Mouse (Mus musculus) adrenal gland, adult (tissue): ENCODE data around the gene Cacna1a.

Experiments used
- DNase-seq, 2 experiments: peaks; one replicate each; pipeline ENCODE4 v3.0.0; 2022 to 2023; ENCODE audit warnings: low spot score in 1 of 2; ENCODE audit not compliant: inconsistent age in 2 of 2

Gene Cacna1a

GRCm38 (mm10) chr8:84471271-84471995, 83.2 kb downstream of the Cacna1a start:
- peak; percentile 62 to 86 for DNase-seq

GRCm38 (mm10) chr8:84474456-84474855, 86.2 kb downstream of the Cacna1a start:
- DNase-seq = no peak

GRCm38 (mm10) chr8:84477341-84477740, 89.1 kb downstream of the Cacna1a start:
- DNase-seq = no peak

- no peak for DNase-seq
These were observed 94.8 kb downstream of the Cacna1a start for GRCm38 (mm10) chr8:84483004-84483403.

- no peak for DNase-seq
These were observed 97.1 kb downstream of the Cacna1a start for GRCm38 (mm10) chr8:84485366-84485765.

GRCm38 (mm10) chr8:84485864-84486263, 97.6 kb downstream of the Cacna1a start:
- peak; percentile 40 to 47 for DNase-seq

- no peak for DNase-seq
These were observed 101.0 kb downstream of the Cacna1a start for GRCm38 (mm10) chr8:84489223-84489622.

GRCm38 (mm10) chr8:84494541-84495084, 106.4 kb downstream of the Cacna1a start:
- no peak for DNase-seq

- DNase-seq = peak in 1 of 2 experiments; percentile 58
These were observed 112.9 kb downstream of the Cacna1a start for GRCm38 (mm10) chr8:84501181-84501580.

- peak; percentile 84 to 95 for DNase-seq
These were observed 113.5 kb downstream of the Cacna1a start for GRCm38 (mm10) chr8:84501671-84502308.

- DNase-seq = no peak
These were observed 114.4 kb downstream of the Cacna1a start for GRCm38 (mm10) chr8:84502638-84503037.

- no peak for DNase-seq
These were observed 119.0 kb downstream of the Cacna1a start for GRCm38 (mm10) chr8:84507220-84507619.

GRCm38 (mm10) chr8:84509764-84510163, 121.5 kb downstream of the Cacna1a start:
- peak; percentile 36 to 62 for DNase-seq

- no peak for DNase-seq
These were observed 123.4 kb downstream of the Cacna1a start for GRCm38 (mm10) chr8:84511621-84512020.

- DNase-seq = peak in 1 of 2 experiments; percentile 62
These were observed 125.5 kb downstream of the Cacna1a start for GRCm38 (mm10) chr8:84513765-84514164.

GRCm38 (mm10) chr8:84518180-84518579, 129.9 kb downstream of the Cacna1a start:
- DNase-seq = no peak

GRCm38 (mm10) chr8:84518720-84519119, 130.5 kb downstream of the Cacna1a start:
- DNase-seq = no peak

GRCm38 (mm10) chr8:84519767-84520626, 131.8 kb downstream of the Cacna1a start:
- DNase-seq = no peak

- DNase-seq = no peak
These were observed 132.8 kb downstream of the Cacna1a start for GRCm38 (mm10) chr8:84520999-84521398.

GRCm38 (mm10) chr8:84528036-84528435, 139.8 kb downstream of the Cacna1a start:
- DNase-seq = no peak

GRCm38 (mm10) chr8:84529548-84529947, 141.3 kb downstream of the Cacna1a start:
- no peak for DNase-seq
